Mouse (Mus musculus): ENCODE measurements at regions not wholly inside any gene's neighbourhood (a gene's known extent, or its start where the extent isn't known, plus 50 kb on each side); places are given as distances from the start of the nearest gene placed in this dataset.
A peak's percentile ranks its signal among the peaks of the same experiment; 100 is the strongest.

- no peak for DNase-seq
- intact Hi-C loops (cut with DNase I), result no loop called here
These were observed 489.7 kb downstream of the Kcnj2 start for GRCm38 (mm10) chr11:111555615-111556014.

- DNase-seq, result no peak
- intact Hi-C loops (cut with DNase I), result no loop called here
These were observed 492.6 kb downstream of the Kcnj2 start for GRCm38 (mm10) chr11:111558302-111559140.

GRCm38 (mm10) chr11:111563171-111563570, 497.2 kb downstream of the Kcnj2 start:
- intact Hi-C loops (cut with DNase I), result no loop called here
- no peak for DNase-seq

- intact Hi-C loops (cut with DNase I), result no loop called here
- DNase-seq, result no peak
These were observed 502.1 kb downstream of the Kcnj2 start for GRCm38 (mm10) chr11:111568041-111568440.

- DNase-seq, result no peak
- intact Hi-C loops (cut with DNase I), result no loop called here
These were observed 502.9 kb downstream of the Kcnj2 start for GRCm38 (mm10) chr11:111568876-111569275.

- no peak for DNase-seq
- intact Hi-C loops (cut with DNase I), result no loop called here
These were observed 511.9 kb downstream of the Kcnj2 start for GRCm38 (mm10) chr11:111577883-111578282.

- DNase-seq, result no peak
- intact Hi-C loops (cut with DNase I), result no loop called here
These were observed 517.0 kb downstream of the Kcnj2 start for GRCm38 (mm10) chr11:111582980-111583379.

GRCm38 (mm10) chr11:111583606-111584005, 517.6 kb downstream of the Kcnj2 start:
- intact Hi-C loops (cut with DNase I), result no loop called here
- no peak for DNase-seq

GRCm38 (mm10) chr11:111599456-111599855, 533.5 kb downstream of the Kcnj2 start:
- intact Hi-C loops (cut with DNase I), result no loop called here

GRCm38 (mm10) chr11:111605146-111605545, 539.2 kb downstream of the Kcnj2 start:
- DNase-seq, result no peak
- intact Hi-C loops (cut with DNase I), result no loop called here

More at GRCm38 (mm10) chr11:111599456-111599855, 533.5 kb downstream of the Kcnj2 start:
- no peak for DNase-seq

- intact Hi-C loops (cut with DNase I), result no loop called here
- DNase-seq, result no peak
These were observed 544.6 kb downstream of the Kcnj2 start for GRCm38 (mm10) chr11:111610522-111611015.

GRCm38 (mm10) chr11:111643603-111644002, 577.6 kb downstream of the Kcnj2 start:
- intact Hi-C loops (cut with DNase I), result no loop called here
- DNase-seq, result no peak

- intact Hi-C loops (cut with DNase I), result loop anchor here (2.0 kb wide), 2 partner anchors 450 to 1512 kb away; no protein-coding TSS in a partner anchor
- no peak for DNase-seq
These were observed 586.9 kb downstream of the Kcnj2 start for GRCm38 (mm10) chr11:111652882-111653281.

GRCm38 (mm10) chr11:111657778-111658177, 591.8 kb downstream of the Kcnj2 start:
- intact Hi-C loops (cut with DNase I), result no loop called here
- DNase-seq, result no peak

GRCm38 (mm10) chr11:111658362-111659309, 592.7 kb downstream of the Kcnj2 start:
- no peak for DNase-seq
- intact Hi-C loops (cut with DNase I), result no loop called here

GRCm38 (mm10) chr11:111663269-111663668, 597.3 kb downstream of the Kcnj2 start:
- intact Hi-C loops (cut with DNase I), result no loop called here
- no peak for DNase-seq

- no peak for DNase-seq
- intact Hi-C loops (cut with DNase I), result no loop called here
These were observed 600.4 kb downstream of the Kcnj2 start for GRCm38 (mm10) chr11:111666336-111666735.

- intact Hi-C loops (cut with DNase I), result no loop called here
- DNase-seq, result no peak
These were observed 605.9 kb downstream of the Kcnj2 start for GRCm38 (mm10) chr11:111671865-111672264.

- intact Hi-C loops (cut with DNase I), result no loop called here
- no peak for DNase-seq
These were observed 609.7 kb downstream of the Kcnj2 start for GRCm38 (mm10) chr11:111675673-111676072.

- intact Hi-C loops (cut with DNase I), result no loop called here
- peak; percentile 11 to 21 for DNase-seq
These were observed 616.4 kb downstream of the Kcnj2 start for GRCm38 (mm10) chr11:111682341-111682740.

GRCm38 (mm10) chr11:111683909-111684308, 617.9 kb downstream of the Kcnj2 start:
- DNase-seq, result no peak
- intact Hi-C loops (cut with DNase I), result no loop called here
